Mouse (Mus musculus) embryonic fibroblast, embryonic 13.5 days (primary cell): Measurements from ENCODE around the gene Cdc37. TPM values are rescaled to one million over a fixed set of nuclear protein-coding genes. Genes with fewer than 3 reads are reported as not detected.
"Not testable (repeated sequence)": the region's sequence is repeated elsewhere in the genome, so short reads cannot be mapped to it uniquely, and the experiment has no call there.

Experiments
- H3K27ac ChIP-seq: 2 replicates; pipeline ENCODE4 v1.5.1; 2012; ENCODE audit warnings: low read length, control low read depth, inconsistent platforms; ENCODE audit not compliant: insufficient read depth
- H3K4me1 ChIP-seq: 2 replicates; pipeline ENCODE4 v1.6.1; 2011; ENCODE audit warnings: low read length; ENCODE audit not compliant: control insufficient read depth, insufficient read depth
- H3K4me3 ChIP-seq: 2 replicates; pipeline ENCODE4 v1.5.1; 2011; ENCODE audit warnings: mild to moderate bottlenecking, control low read depth, low read length; ENCODE audit not compliant: insufficient read depth
- CTCF ChIP-seq: IDR thresholded peaks from 2 replicates; pipeline ENCODE4 v1.5.1; 2011; ENCODE audit warnings: mild to moderate bottlenecking, control low read depth, low read length, moderate library complexity, borderline replicate concordance; ENCODE audit not compliant: insufficient read depth
- POLR2A ChIP-seq: IDR thresholded peaks from 2 replicates; pipeline ENCODE4 v1.6.1; 2011; ENCODE audit warnings: low read depth, mild to moderate bottlenecking, control low read depth, low read length, moderate library complexity
- polyA plus RNA-seq: library from polyadenylated mRNA; stranded (reverse); fragments of >200 nt; gene quantifications from 2 replicates; pipeline ENCODE4 v1.2.4, GENCODE M21; 2011; ENCODE audit warnings: low read depth; ENCODE audit not compliant: missing spikeins, insufficient read length

Cdc37 gene
- polyA plus RNA-seq, result 142 and 166 TPM in 2 replicates

DNA sequence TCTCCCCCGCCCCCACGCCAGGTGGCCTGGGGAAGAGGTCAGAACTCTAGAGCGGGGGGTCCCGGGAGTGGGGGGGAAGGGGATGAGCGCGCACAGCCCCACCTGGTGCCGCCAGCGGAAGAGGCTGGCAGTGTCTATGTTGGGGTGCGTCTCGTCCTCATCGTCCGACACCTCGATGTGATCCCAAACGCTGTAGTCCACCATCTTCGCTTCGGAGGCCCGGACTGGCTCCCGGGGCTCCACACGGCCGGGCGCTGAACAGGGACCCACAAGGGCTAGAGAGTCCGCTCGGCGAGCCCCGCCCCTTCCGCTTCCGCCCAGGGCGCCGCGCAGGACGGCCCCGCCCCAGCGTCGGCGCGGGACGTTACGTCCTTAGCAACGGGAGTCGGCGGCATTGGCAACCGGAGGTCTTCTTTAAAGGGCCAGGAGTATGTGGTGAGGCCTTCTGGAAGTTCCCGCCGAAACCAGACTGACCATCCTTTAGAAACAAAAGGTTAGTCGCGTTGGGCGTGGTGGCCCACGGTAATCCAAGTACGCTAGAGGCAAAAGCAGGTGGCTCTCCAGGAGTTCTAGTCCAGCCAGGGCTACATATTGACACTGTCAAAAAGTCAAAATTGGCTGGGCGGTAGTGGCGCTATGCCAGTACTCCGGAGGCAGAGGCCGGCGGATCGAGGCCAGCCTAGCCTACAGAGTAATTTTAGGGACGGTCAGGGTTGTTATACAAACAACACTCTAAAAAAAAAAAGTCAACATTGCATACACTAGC, at the start of gene Cdc37:
Gene Cdc37 (minus strand): TSS at position 329 of the 766 bp plus-strand sequence.
- Histone ChIP-seq H3K4me3 (peak within 1 kb of the TSS; percentile 99), H3K27ac (peak within 1 kb of the TSS; percentile 66), H3K4me1 (peaks cover 11% of the 10 kb centered on the region)
- TF ChIP-seq POLR2A, result peak; percentile 82
- TF ChIP-seq CTCF, result no peak

DNA sequence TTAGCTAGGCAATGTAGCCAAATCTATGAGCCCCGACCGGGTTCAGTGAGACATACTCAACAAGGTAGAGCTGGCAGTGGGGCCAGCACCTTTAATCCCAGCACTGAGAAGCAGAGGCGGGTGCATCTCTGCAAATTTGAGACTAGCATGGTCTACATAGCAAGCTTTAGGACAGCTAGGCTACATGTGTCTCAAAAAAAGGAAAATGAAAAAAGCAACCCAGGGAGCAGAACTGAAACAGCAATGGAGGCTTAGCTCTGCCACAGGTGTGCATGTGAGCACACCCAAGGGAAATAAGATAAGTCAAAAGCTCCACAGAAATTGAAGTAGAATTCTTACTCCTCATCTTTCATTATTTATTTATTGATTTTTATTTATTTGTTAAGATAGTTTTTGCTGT, 49.2 kb upstream of the Cdc37 start:
- peaks cover 6% of the 10 kb centered on the region; the same call in 1 of the 2 replicates for H3K4me1 ChIP-seq
- H3K4me3 ChIP-seq, result no peak overlapping the region
- H3K27ac ChIP-seq, result no peak overlapping the region
- no peak for TF ChIP-seq POLR2A
- no peak for TF ChIP-seq CTCF

GRCm38 (mm10) chr9:21197981-21198380, 48.2 kb upstream of the Cdc37 start:
- H3K27ac ChIP-seq, result no peak overlapping the region
- no peak overlapping the region for H3K4me3 ChIP-seq
- peaks cover 6% of the 10 kb centered on the region; the same call in 1 of the 2 replicates for H3K4me1 ChIP-seq

DNA sequence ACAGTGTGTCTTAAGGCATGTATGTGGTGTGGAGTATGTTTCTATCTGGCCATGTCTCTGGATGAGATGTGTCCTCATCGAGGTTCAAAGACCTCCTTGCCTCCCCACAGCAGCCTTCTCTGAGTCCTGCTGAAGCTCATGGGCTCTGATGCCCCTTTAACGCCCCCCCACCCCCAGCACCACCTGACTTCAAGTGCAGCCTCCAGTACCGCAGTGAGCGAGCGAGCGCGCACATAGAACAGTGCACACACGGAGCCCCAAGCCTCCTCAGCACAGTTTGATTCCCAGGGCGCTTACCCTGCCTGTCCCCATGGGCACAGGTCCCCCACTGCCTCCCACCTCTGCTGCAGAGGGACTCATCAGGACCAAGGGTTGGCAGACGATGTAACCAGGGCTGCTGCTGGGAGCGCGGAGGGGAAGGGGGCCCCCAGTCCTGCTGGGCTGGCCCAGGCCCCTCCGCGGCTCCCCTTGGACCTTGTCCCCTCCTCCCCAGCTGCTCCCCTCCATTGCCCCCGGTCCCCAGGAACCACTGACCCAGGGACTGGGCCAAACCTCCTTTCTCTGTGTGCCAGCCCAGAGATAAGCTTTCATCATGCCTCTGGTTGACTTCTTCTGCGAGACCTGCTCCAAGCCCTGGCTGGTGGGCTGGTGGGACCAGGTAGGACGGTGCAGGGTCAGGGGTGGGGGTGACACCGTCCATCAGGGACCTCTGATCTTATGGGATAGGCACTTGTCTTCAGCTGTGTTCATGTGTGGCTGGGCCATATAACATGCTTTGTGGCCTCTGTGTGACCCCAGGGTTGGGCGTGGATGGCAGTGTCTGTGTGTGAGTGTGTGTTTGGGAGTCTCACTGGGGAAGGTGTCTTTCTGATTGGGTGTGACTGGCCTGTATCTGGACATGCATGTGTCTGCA, 47.0 kb upstream of the Cdc37 start:
- Histone ChIP-seq H3K4me3 (no peak overlapping the region), H3K27ac (no peak overlapping the region), H3K4me1 (peaks cover 6% of the 10 kb centered on the region; the same call in 1 of the 2 replicates)
- no peak for TF ChIP-seq CTCF
- no peak for TF ChIP-seq POLR2A

More at GRCm38 (mm10) chr9:21197981-21198380, 48.2 kb upstream of the Cdc37 start:
- TF ChIP-seq CTCF (no peak), POLR2A (no peak)

- H3K4me1 ChIP-seq, H3K4me3 ChIP-seq: not testable (repeated sequence)
Observed at GRCm38 (mm10) chr9:21195736-21196505, 46.1 kb upstream of the Cdc37 start.

DNA sequence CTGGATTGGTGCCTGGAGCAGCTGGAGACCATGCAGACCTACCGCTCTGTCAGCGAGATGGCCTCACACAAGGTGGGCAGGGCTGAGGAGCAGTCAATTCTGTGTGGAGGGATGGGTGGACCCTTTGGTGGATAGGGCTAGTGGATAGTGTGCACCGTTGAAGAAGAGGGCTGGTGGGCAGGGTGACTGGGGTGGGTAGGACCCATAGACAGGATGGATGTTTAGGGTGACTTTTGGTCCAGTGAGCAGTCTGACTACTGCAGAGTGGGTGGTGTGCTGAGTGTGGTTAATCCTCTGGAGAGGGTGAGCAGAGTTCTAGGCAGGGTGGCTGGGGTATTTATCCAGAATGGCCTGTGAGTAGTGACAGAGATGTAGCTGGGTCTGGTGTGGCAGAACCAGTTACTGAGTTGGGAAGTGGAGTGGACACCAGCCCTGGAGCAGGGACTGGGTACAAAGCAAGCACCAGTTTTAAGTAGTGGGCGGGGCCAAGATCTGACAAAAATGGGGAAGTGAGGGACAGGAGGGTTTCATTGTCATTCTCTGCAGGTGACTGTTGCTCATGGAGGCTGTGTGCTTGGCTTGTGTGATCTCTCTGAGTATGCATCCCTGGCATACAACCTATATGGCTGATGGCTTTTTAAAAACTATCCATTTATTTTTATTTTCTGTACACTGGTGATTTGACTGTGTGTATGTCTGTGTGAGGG, 45.2 kb upstream of the Cdc37 start:
- peaks cover 6% of the 10 kb centered on the region; the same call in 1 of the 2 replicates for H3K4me1 ChIP-seq
- no peak for TF ChIP-seq CTCF
- no peak for TF ChIP-seq POLR2A
- 0 out of 2 replicates have a peak overlapping the region, but pooled peaks have one; percentile 0 for H3K27ac ChIP-seq
- no peak overlapping the region for H3K4me3 ChIP-seq

More at GRCm38 (mm10) chr9:21195736-21196505, 46.1 kb upstream of the Cdc37 start:
- H3K27ac ChIP-seq, result peak overlapping the region; percentile 0; the same call in 1 of the 2 replicates

DNA sequence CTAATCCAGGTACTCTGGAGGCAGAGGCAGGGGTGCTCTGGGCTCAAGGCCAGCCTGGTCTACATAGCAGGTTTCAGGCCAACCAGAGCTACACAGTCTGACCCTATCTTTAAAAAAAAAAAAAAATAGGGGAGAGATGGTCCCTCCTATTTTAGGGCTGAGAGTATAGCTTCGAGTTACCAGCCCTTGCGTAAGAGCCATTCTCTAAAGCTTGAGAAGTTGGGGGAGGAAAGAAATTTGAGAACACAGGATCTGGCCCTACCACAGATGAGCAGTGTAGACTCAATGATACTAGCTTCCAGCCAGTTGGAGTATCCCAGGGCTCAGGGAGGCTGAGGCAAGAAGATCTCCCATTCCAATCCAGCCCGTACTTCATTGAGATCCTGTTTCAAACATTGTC, 44.0 kb upstream of the Cdc37 start:
- H3K4me3 ChIP-seq, result no peak overlapping the region
- H3K4me1 ChIP-seq, result peaks cover 6% of the 10 kb centered on the region; the same call in 1 of the 2 replicates
- TF ChIP-seq POLR2A (no peak), CTCF (no peak)
- H3K27ac ChIP-seq, result no peak overlapping the region

DNA sequence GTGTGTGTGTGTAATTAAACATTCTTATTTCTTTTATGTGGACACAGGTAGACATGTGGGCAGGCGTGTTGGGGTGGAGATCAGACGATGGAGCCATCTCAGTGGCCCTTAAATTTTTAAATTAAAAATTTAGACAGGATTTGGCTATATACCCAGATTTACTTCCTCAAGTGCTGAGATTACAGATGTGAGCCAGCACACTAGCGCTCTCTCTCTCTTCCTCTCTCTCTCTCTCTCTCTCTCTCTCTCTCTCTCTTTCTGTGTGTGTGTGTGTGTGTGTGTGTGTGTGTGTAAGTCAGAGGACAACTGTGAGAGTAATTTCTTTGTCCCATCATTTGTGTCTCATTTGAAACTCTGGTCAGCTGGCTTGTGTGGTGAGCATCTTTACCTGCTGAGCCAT, 40.9 kb upstream of the Cdc37 start:
- TF ChIP-seq POLR2A (no peak), CTCF (no peak)

GRCm38 (mm10) chr9:21189905-21190304, 40.1 kb upstream of the Cdc37 start:
- Histone ChIP-seq H3K27ac (no peak overlapping the region), H3K4me1 (peaks cover 1% of the 10 kb centered on the region), H3K4me3 (no peak overlapping the region)
- TF ChIP-seq POLR2A (no peak), CTCF (no peak)

More for the DNA sequence above, 40.9 kb upstream of the Cdc37 start:
- Histone ChIP-seq H3K27ac (no peak overlapping the region), H3K4me1 (peaks cover 4% of the 10 kb centered on the region; the same call in 1 of the 2 replicates), H3K4me3 (no peak overlapping the region)
